Mouse (Mus musculus) testis, adult 2 months (tissue): Measurements from ENCODE around the gene Dock9. TPM values are rescaled to one million over a fixed set of nuclear protein-coding genes. Genes with fewer than 3 reads are reported as not detected.

ENCODE experiments used
- H3K27ac ChIP-seq: fragments of 200-500 bp; 2 replicates; pipeline ENCODE4 v1.5.1; 2012; ENCODE audit warnings: low read depth, low read length; ENCODE audit not compliant: control insufficient read depth, insufficient read depth
- H3K27me3 ChIP-seq: fragments of 200-500 bp; 2 replicates; pipeline ENCODE4 v1.6.1; 2012; ENCODE audit warnings: mild to moderate bottlenecking, low read length, moderate library complexity; ENCODE audit not compliant: control insufficient read depth, insufficient read depth
- H3K36me3 ChIP-seq: fragments of 200-500 bp; 2 replicates; pipeline ENCODE4 v1.6.1; 2012; ENCODE audit warnings: mild to moderate bottlenecking, low read length; ENCODE audit not compliant: control insufficient read depth, insufficient read depth
- H3K4me1 ChIP-seq: fragments of 200-500 bp; 2 replicates; pipeline ENCODE4 v1.6.1; 2012; ENCODE audit warnings: low read length; ENCODE audit not compliant: control insufficient read depth, insufficient read depth
- H3K4me3 ChIP-seq: fragments of 200-500 bp; 2 replicates; pipeline ENCODE4 v1.5.1; 2012; ENCODE audit warnings: low read depth, mild to moderate bottlenecking, low read length, moderate library complexity, mixed read lengths; ENCODE audit not compliant: control insufficient read depth
- CTCF ChIP-seq: fragments of 200-500 bp; IDR thresholded peaks from 2 replicates; pipeline ENCODE4 v1.5.1; 2012; ENCODE audit warnings: low read depth, mild to moderate bottlenecking, inconsistent platforms, low read length, moderate library complexity; ENCODE audit not compliant: control insufficient read depth, insufficient read depth, insufficient replicate concordance
- POLR2A ChIP-seq: fragments of 200-500 bp; IDR thresholded peaks from 2 replicates; pipeline ENCODE4 v1.6.1; 2012; ENCODE audit warnings: low read depth, mild to moderate bottlenecking, inconsistent platforms, low read length, moderate library complexity; ENCODE audit not compliant: control insufficient read depth
- polyA plus RNA-seq: library from polyadenylated mRNA; depleted of rRNA; stranded (reverse); fragments of >200 nt; gene quantifications from 2 replicates; pipeline ENCODE4 v1.2.3, GENCODE M21; 2012

Dock9 gene
- polyA plus RNA-seq, 1 experiment = 4.6 TPM

DNA sequence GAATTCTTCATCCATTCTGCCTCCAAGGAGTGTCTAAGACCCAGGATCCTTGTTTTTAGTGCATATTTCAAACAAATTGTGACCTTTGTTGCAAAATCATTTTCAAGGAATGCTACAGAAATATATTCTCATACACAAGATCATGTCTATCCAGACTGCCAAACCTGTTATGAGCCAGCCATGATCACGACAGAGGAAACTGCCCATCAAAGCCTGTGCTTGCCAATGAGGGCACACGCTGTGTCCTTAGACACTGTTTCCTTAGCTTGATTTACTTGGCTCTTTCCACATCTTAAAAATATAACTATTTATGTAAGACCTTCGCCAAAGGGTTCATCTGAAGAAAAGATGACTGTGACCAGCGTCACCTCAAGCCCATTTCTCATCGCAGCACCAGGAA lies 127.6 kb downstream of the Dock9 start:
- no peak overlapping the region for H3K4me3 ChIP-seq
- no peak for TF ChIP-seq POLR2A
- peaks cover 2% of the 10 kb centered on the region; the same call in 1 of the 2 replicates for H3K4me1 ChIP-seq
- H3K27me3 ChIP-seq = no peaks in the 10 kb centered on the region
- H3K36me3 ChIP-seq = no peaks in the 10 kb centered on the region
- H3K27ac ChIP-seq = no peak overlapping the region

DNA sequence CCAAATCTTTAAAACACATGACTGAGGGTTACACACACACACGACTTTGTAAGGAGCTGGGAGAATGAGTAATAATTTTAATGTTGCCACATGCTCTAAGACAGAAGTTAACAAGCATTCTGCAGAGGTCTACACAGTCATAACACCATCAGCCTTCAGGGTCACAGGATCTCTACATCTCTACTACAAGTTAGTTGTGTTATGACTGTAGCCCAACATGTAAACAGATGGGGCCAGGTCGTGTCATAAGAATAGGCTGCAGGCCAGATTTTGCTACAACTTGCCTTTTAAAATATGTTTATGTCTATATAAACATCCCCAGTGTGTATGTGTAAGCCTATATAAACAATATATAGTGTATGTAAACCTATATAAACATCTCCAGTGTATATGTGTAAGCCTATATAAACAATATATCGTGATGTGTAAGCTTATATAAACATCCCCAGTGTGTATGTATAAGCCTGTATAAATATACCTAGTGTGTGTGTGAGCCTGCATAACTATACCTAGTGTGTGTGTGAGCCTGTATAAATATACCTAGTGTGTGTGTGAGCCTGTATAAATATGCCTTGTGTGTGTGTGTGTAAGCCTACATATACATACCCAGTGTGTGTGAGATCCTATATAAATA lies 130.9 kb downstream of the Dock9 start:
- Histone ChIP-seq H3K27ac (no peak overlapping the region), H3K4me3 (no peak overlapping the region), H3K36me3 (no peaks in the 10 kb centered on the region), H3K27me3 (no peaks in the 10 kb centered on the region), H3K4me1 (no peaks in the 10 kb centered on the region)
- TF ChIP-seq POLR2A (no peak), CTCF (no peak)

DNA sequence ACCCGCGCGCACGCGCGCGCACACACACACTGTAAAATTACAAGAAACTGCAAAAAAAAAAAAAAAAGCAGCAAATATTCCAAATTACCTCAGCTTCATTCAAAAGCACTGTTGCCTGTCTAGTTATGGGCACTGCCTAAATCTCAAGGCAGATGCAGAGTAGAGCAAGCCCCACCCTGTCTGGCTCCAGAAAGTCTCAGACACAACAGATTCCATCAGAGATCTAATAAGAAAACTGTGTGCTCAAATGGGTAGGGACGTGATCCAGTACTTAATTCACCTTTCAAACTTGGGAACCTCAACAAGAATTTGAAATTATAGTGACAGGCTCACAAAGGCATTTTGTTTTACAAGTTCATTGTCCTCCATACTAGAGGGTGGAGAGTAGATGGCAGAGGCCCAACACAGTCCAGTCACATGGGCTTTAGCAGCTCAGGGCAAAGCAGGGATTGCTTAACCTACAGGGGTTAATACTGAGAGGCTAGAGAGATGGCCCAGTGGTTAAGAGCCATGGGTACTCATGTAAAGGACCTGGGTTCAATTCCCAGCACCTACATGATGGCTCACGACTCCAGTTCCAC lies 131.9 kb downstream of the Dock9 start:
- no peak for TF ChIP-seq POLR2A
- TF ChIP-seq CTCF = no peak
- Histone ChIP-seq H3K27ac (no peak overlapping the region), H3K27me3 (no peaks in the 10 kb centered on the region), H3K36me3 (no peaks in the 10 kb centered on the region), H3K4me1 (no peaks in the 10 kb centered on the region), H3K4me3 (no peak overlapping the region)

DNA sequence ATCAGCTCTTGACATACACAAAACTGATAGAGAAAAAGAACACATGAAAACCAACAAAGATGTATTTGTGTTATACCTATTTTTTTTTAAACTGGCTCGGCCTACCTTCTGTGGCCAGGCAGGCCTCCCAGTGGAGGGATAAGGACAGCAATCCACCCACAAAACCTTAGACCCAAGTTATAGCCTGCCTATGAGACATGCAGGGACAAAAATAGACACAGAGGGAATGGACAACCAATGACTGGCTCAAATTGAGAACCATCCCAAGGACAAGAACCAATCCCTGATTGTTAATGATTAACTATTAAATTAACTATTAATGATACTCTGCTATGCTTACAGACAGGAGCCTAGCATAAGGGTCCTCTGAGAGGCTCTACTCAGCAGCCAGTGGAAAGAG lies 133.7 kb downstream of the Dock9 start:
- no peaks in the 10 kb centered on the region for H3K27me3 ChIP-seq
- H3K4me1 ChIP-seq = no peaks in the 10 kb centered on the region
- no peaks in the 10 kb centered on the region for H3K36me3 ChIP-seq
- H3K27ac ChIP-seq = no peak overlapping the region
- TF ChIP-seq POLR2A = no peak
- no peak for TF ChIP-seq CTCF
- H3K4me3 ChIP-seq = no peak overlapping the region

DNA sequence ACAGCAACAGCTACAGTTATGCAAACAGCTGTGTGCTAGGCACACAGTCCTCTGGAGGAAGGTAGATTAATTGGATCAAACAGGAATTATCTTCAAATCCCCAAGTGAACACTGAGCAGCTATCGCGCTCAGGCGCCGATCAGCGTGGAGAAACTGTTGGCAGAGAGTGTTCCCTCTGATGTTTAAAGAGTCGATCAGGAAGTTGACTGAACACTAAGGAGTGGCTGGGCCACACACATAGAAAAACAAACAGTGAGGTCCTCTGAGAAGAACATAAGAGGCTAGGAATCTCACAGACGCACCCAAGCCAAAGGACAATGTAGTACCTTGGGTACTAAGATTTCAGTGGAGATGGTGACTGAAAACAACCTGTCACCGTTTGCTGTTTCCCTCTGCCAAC lies 136.7 kb downstream of the Dock9 start:
- no peak overlapping the region for H3K27ac ChIP-seq
- no peaks in the 10 kb centered on the region for H3K27me3 ChIP-seq
- H3K36me3 ChIP-seq = no peaks in the 10 kb centered on the region
- no peaks in the 10 kb centered on the region for H3K4me1 ChIP-seq
- H3K4me3 ChIP-seq = no peak overlapping the region
- TF ChIP-seq CTCF (no peak), POLR2A (no peak)

DNA sequence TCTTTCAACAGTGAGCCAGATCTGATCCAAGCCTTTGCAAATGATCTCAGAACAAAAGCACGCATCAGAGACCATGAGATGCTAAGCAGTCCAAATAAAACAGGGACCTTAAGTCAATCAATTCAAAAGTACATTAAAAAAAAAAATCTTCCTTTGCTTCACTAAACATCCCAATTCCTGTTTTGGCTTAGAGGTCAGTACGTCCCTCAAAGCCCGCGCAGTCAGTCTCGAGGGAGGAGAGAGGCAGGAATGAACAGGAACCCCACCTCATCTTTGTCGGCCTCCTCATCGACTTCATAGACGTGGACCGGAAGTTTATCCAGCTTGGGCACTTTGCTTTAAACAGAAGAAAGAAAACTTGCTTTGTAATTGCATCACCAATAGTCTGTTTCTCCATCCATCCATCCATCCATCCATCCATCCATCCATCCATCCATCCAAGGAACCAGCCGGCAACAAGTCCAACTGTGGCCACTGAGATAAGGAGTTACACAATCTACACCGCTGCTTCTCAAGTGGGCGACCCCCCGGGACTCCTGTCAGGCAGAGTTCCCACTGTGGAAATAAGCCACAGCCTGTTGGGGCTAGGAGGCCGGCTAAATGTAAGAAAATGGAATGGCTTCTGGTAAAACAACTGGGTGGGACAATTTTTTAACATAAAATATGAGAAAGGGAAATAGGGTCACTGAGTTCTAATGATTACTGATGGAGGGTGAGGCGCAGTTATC lies 137.3 kb downstream of the Dock9 start:
- H3K27ac ChIP-seq = no peak overlapping the region
- no peaks in the 10 kb centered on the region for H3K4me1 ChIP-seq
- no peak for TF ChIP-seq POLR2A
- no peak for TF ChIP-seq CTCF
- H3K4me3 ChIP-seq = no peak overlapping the region
- H3K36me3 ChIP-seq = no peaks in the 10 kb centered on the region
- no peaks in the 10 kb centered on the region for H3K27me3 ChIP-seq

DNA sequence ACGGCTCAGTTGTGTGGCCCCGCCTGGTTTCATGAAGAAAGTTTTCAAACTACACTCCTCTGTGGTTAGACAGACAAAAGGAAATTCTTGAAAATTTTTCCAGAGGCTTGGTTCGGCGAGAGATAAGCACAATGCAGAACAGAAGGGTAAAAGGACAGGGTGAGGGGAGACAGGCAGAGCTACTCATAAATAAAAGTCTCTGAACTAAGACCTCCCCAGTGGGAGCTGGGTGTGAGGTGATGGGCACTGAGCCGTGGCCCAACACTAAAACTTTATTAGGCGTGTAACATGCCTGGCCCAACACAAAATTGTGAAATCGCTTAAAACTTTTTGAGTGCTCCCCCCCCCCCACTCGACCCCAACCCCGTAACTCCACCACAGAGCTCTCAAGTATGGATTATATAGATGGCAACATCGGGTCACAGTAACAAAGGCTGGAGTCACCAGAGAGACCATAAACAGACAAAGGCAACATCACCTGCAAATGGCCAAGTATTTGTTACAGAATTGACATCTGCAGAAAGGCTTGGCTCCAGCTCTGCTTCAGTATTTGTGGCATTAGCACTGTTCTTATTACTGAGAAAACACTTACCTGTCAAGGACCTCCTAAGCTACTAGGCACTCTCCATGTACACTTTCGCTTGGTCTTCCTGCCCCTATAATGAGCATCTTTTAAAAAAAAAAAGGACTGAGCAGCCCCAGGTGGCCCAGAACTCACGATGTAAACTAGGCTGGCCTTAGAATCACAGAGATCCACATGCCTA lies 138.4 kb downstream of the Dock9 start:
- no peaks in the 10 kb centered on the region for H3K4me1 ChIP-seq
- no peak for TF ChIP-seq CTCF
- TF ChIP-seq POLR2A = no peak
- no peaks in the 10 kb centered on the region for H3K27me3 ChIP-seq
- H3K4me3 ChIP-seq = no peak overlapping the region
- H3K27ac ChIP-seq = no peak overlapping the region
- H3K36me3 ChIP-seq = no peaks in the 10 kb centered on the region
